In the genomic region with DNA sequence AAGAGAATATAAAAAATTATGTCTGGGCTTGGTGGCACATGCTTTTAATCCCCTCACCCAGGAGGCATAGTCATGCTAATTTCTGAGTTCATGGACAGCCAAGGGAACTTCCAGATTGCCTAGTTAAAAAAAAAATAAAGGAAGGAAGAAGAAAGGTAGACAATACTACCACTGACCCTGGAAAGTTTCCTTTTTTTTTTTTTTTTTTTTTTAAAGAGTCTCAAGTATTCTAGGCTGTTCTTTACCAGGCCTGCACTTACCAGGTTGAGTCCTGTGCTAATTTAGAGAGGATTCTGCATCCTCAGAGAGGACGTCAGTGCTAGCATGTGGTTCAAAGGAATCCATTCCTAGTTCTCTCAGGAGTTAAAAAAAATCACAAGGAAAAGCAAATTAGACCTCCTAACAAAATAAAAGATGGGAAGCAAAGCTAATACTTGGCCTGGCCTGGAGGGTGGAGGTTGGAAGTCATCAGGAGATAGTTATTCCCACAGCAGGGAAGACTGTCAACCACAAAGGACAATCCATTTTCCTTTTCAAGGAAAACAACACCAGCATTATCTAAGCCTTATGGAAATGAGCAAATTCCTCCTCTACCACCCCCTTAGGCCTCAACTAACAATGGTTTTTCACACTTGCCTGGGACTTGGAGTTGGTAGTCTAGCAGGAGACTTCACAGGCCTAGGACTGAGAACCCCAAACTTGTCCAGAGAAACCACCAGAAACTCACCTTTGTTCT, we compare ENCODE assay signal across 31 mouse cellular contexts. TPM values are rescaled to one million over a fixed set of nuclear protein-coding genes. Genes with fewer than 3 reads are reported as not detected.
DNase-seq lines count a peak whose midpoint lies in the region; ATAC-seq lines count a peak whose summit lies in the region.
"Had no signal": no experiment of that assay in that cellular context is flagged by ENCODE, and none has a peak within 500 bp of the region (broad histone marks: within the 10 kb centered on the region; RNA-seq: fewer than 3 reads in every experiment).

No protein-coding gene starts in this region.

- H3K36me3 ChIP-seq in midbrain, embryonic 10.5 days: no peaks in the 10 kb centered on the region
- no peaks in the 10 kb centered on the region for H3K36me3 ChIP-seq in midbrain, embryonic 15.5 days (replicated peaks)
- no peaks in the 10 kb centered on the region for H3K36me3 ChIP-seq in liver, embryonic 15.5 days (replicated peaks)
- H3K36me3 ChIP-seq: embryonic facial prominence, embryonic 12.5 days; heart, embryonic 13.5 days; hindbrain, embryonic 10.5 days; hindbrain, embryonic 15.5 days; limb, embryonic 12.5 days; liver, embryonic 13.5 days; lung, embryonic 15.5 days; midbrain, embryonic 13.5 days had no signal

- H3K4me1 ChIP-seq in midbrain, embryonic 10.5 days: peaks cover 25% of the 10 kb centered on the region
- peaks cover 6% of the 10 kb centered on the region for H3K4me1 ChIP-seq in midbrain, embryonic 15.5 days
- peaks cover 27% of the 10 kb centered on the region for H3K4me1 ChIP-seq in liver, embryonic 15.5 days (replicated peaks)
- H3K4me1 ChIP-seq: lung, embryonic 15.5 days had no signal

- H3K9ac ChIP-seq in midbrain, embryonic 15.5 days: no peak overlapping the region
- H3K9ac ChIP-seq in liver, embryonic 15.5 days: no peak overlapping the region
- H3K9ac ChIP-seq: embryonic facial prominence, embryonic 12.5 days; lung, embryonic 15.5 days; midbrain, embryonic 13.5 days had no signal

- peak overlapping the region; percentile 20; the same call in 1 of the 2 replicates for H3K4me3 ChIP-seq in midbrain, embryonic 10.5 days
- no peak overlapping the region for H3K4me3 ChIP-seq in midbrain, embryonic 15.5 days
- H3K4me3 ChIP-seq in liver, embryonic 15.5 days (replicated peaks): no peak overlapping the region
- H3K4me3 ChIP-seq: left cerebral cortex, adult 2 months had no signal

- 22% methylated on average over 1 of the region's 1 CpGs for WGBS in midbrain, embryonic 10.5 days
- 20% methylated on average over 1 of the region's 1 CpGs for WGBS in midbrain, embryonic 15.5 days
- 77% methylated on average over 1 of the region's 1 CpGs for WGBS in liver, embryonic 15.5 days (ENCODE audit: insufficient replicate concordance)

- no peak overlapping the region for H3K4me2 ChIP-seq in midbrain, embryonic 15.5 days
- peak overlapping the region; percentile 27 for H3K4me2 ChIP-seq in liver, embryonic 15.5 days

- no peak overlapping the region for H3K27ac ChIP-seq in midbrain, embryonic 10.5 days (replicated peaks)
- no peak overlapping the region for H3K27ac ChIP-seq in midbrain, embryonic 15.5 days
- H3K27ac ChIP-seq in liver, embryonic 15.5 days (replicated peaks): no peak overlapping the region
- H3K27ac ChIP-seq: embryonic facial prominence, embryonic 12.5 days; hindbrain, embryonic 10.5 days; hindbrain, embryonic 15.5 days; left cerebral cortex, adult 2 months; lung, embryonic 15.5 days; midbrain, embryonic 13.5 days had no signal

- DNase-seq in embryo, embryonic 10 days (ENCODE audit: low spot score): peak; percentile 33
- DNase-seq in embryo, embryonic 11 days: no peak
- DNase-seq in midbrain, embryonic 10.5 days (ENCODE audit: low spot score): no peak
- peak; percentile 94 for DNase-seq in R1 (ENCODE audit: low read depth, low spot score)
- DNase-seq in right cerebral cortex, postnatal 10 days (ENCODE audit: low spot score in 2 of 2): no peak
- DNase-seq in yolk sac, embryonic 10.5 days (ENCODE audit: low spot score): no peak
- DNase-seq: adrenal gland, postnatal 25 days; cerebellum, adult 18-20 months; cerebellum, postnatal 25 days; gastrocnemius, postnatal 14 days; heart, adult 11 months; heart, postnatal 10 days; kidney, adult 11 months; kidney, postnatal 14 days; liver, embryonic 13.5 days; right cerebral cortex, adult 18-20 months; right cerebral cortex, postnatal 4 days; thymus, adult 2 months; thymus, postnatal 4 days had no signal

- 0 out of 2 replicates have a peak, but pooled peaks cover 9% of the 10 kb centered on the region for H3K27me3 ChIP-seq in midbrain, embryonic 10.5 days (ENCODE audit: low read depth, poor library complexity, severe bottlenecking)
- no peaks in the 10 kb centered on the region for H3K27me3 ChIP-seq in midbrain, embryonic 15.5 days (replicated peaks)
- H3K27me3 ChIP-seq in liver, embryonic 15.5 days: no peaks in the 10 kb centered on the region
- H3K27me3 ChIP-seq: embryonic facial prominence, embryonic 12.5 days; heart, embryonic 13.5 days; hindbrain, embryonic 15.5 days; limb, embryonic 12.5 days; liver, embryonic 13.5 days; lung, embryonic 15.5 days; midbrain, embryonic 13.5 days had no signal

- ATAC-seq in midbrain, embryonic 15.5 days (replicated peaks): no peak
- ATAC-seq in liver, embryonic 15.5 days (ENCODE audit: insufficient read depth): no peak
- ATAC-seq: forebrain, embryonic 14.5 days; inflammation-experienced regulatory T-cells, adult 6 months; midbrain, embryonic 13.5 days had no signal

- H3K9me3 ChIP-seq in midbrain, embryonic 10.5 days (replicated peaks): no peaks in the 10 kb centered on the region
- no peaks in the 10 kb centered on the region for H3K9me3 ChIP-seq in midbrain, embryonic 15.5 days
- no peaks in the 10 kb centered on the region for H3K9me3 ChIP-seq in liver, embryonic 15.5 days (replicated peaks)
- H3K9me3 ChIP-seq: embryonic facial prominence, embryonic 12.5 days; heart, embryonic 13.5 days; hindbrain, embryonic 10.5 days; hindbrain, embryonic 15.5 days; limb, embryonic 12.5 days; liver, embryonic 13.5 days; lung, embryonic 15.5 days; midbrain, embryonic 13.5 days had no signal

RNA-seq across cellular contexts. Expression of a gene that starts 1.0 kb away (rescaled TPM):
- 63.8 and 73.3 TPM in 2 replicates for polyA plus RNA-seq in midbrain, embryonic 10.5 days (2016; fragmentation: Nextera tagmentation; extraction: Ambion mirVana)
- polyA plus RNA-seq in midbrain, embryonic 15.5 days (2015; fragmentation: Nextera tagmentation; extraction: Ambion mirVana): 40.7 and 44.7 TPM in 2 replicates
- 10.4 and 10.7 TPM in 2 replicates for polyA plus RNA-seq in liver, embryonic 15.5 days (2015; fragmentation: Nextera tagmentation; extraction: Ambion mirVana)

Comparison
In these comparisons a context has a peak if more than half of its experiments do, and no peak if none do; other contexts are left out.
1. DNase-seq: peak in embryo, embryonic 10 days (single experiment) and R1 (single experiment); none in embryo, embryonic 11 days (single experiment), midbrain, embryonic 10.5 days (single experiment), right cerebral cortex, postnatal 10 days (0 of 2) and yolk sac, embryonic 10.5 days (single experiment).